Comparison of ENCODE assay signal across 19 mouse cellular contexts in the genomic region with DNA sequence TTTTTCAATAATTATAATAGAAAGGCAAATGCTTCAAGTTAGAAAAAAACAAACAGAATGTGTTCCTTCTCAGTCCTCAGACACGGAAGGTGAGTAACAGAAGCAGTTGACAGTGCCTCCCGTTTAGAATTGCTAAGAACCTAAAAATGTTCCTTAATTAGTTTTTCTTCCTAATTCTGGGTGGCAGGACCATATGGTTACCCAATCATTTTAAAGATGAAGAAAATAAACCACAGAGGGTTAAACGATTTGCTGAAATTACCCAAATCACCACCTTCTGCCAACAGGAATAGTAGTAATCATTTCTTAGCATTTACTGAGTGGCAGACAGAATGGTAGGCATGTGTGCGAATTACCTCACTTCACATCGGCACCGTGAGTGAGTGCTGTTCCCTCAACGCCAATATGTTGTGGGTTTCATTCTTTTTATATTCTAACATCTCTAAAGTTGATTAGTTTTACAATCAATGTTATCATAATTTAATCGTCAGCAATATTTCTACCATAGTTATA.
"Had no signal": no experiment of that assay in that cellular context is flagged by ENCODE, and none has a peak within 500 bp of the region (broad histone marks: within the 10 kb centered on the region; RNA-seq: fewer than 3 reads in every experiment).

No protein-coding gene starts in this region.

- DNase-seq: lung, adult 2 months; lung, postnatal 10 days; lung, postnatal 4 days; midbrain, embryonic 14.5 days; retina, postnatal 1 day; right cerebral cortex, adult 18-20 months; right cerebral cortex, postnatal 25 days; right cerebral cortex, postnatal 4 days; spleen, adult 18-20 months; thymus, adult 18-20 months; thymus, postnatal 14 days; thymus, postnatal 36 days had no signal

- H3K27ac ChIP-seq: lung, embryonic 15.5 days; midbrain, embryonic 10.5 days; midbrain, embryonic 12.5 days; neural tube, embryonic 13.5 days; neural tube, embryonic 15.5 days had no signal

- H3K27me3 ChIP-seq: lung, embryonic 15.5 days; midbrain, embryonic 12.5 days; neural tube, embryonic 13.5 days; neural tube, embryonic 15.5 days had no signal

- H3K36me3 ChIP-seq: lung, embryonic 15.5 days; midbrain, embryonic 10.5 days; midbrain, embryonic 12.5 days; neural tube, embryonic 13.5 days; neural tube, embryonic 15.5 days had no signal

- H3K9me3 ChIP-seq: lung, embryonic 15.5 days; midbrain, embryonic 10.5 days; midbrain, embryonic 12.5 days; neural tube, embryonic 13.5 days; neural tube, embryonic 15.5 days had no signal

- H3K4me1 ChIP-seq: midbrain, embryonic 12.5 days; neural tube, embryonic 13.5 days; neural tube, embryonic 15.5 days had no signal

- H3K4me2 ChIP-seq: lung, embryonic 15.5 days; midbrain, embryonic 12.5 days; neural tube, embryonic 13.5 days; neural tube, embryonic 15.5 days had no signal

- ATAC-seq: midbrain, embryonic 16.5 days had no signal

- H3K4me3 ChIP-seq: lung, embryonic 15.5 days; midbrain, embryonic 10.5 days; midbrain, embryonic 12.5 days; myocyte; neural tube, embryonic 13.5 days; neural tube, embryonic 15.5 days had no signal

- H3K9ac ChIP-seq: lung, embryonic 15.5 days; midbrain, embryonic 12.5 days; neural tube, embryonic 13.5 days; neural tube, embryonic 15.5 days had no signal
